ENCODE assay signal across 9 mouse cellular contexts in the genomic region with DNA sequence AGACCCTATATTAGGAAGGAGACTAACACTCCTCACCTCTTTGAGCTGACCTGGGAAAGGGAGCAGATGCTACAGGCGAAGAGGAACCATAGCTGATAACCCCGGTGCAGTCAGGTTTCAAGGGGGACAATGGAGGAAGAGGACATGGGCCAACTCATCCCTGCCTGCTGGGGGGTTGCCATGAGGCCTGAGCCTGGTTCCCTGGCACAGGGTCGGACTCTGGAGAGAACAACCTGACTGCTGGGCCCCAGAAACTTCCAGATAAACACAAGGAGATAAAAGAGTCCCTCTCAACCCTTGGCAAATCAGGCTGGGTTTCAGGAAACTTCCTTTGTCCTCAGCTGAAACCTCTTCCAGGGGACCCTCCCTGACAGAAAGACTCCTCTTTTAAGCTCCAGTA. TPM values are rescaled to one million over a fixed set of nuclear protein-coding genes. Genes with fewer than 3 reads are reported as not detected.
DNase-seq lines count a peak whose midpoint lies in the region; TF ChIP-seq lines count a peak whose summit lies in the region.
"Had no signal": no experiment of that assay in that cellular context is flagged by ENCODE, and none has a peak within 500 bp of the region (broad histone marks: within the 10 kb centered on the region; RNA-seq: fewer than 3 reads in every experiment).

No protein-coding gene starts in this region.

- WGBS in limb, embryonic 10.5 days = 88% methylated on average over 3 of the region's 3 CpGs

- no peak overlapping the region for H3K4me3 ChIP-seq in left cerebral cortex, adult 2 months
- H3K4me3 ChIP-seq in cortical plate, adult 2 months (ENCODE audit: insufficient read depth, low read length) = no peak overlapping the region
- H3K4me3 ChIP-seq in limb, embryonic 10.5 days = no peak overlapping the region

- peak overlapping the region; percentile 64 for H3K27ac ChIP-seq in left cerebral cortex, adult 2 months
- 0 out of 2 replicates have a peak overlapping the region, but pooled peaks have one; percentile 7 for H3K27ac ChIP-seq in cortical plate, adult 2 months (ENCODE audit: insufficient read depth, low read length)
- H3K27ac ChIP-seq in limb, embryonic 10.5 days = peak overlapping the region; percentile 71

- peaks cover 5% of the 10 kb centered on the region for H3K27me3 ChIP-seq in limb, embryonic 10.5 days (ENCODE audit: low read depth, poor library complexity, severe bottlenecking)

- TF ChIP-seq CTCF in left cerebral cortex, adult 2 months (IDR thresholded peaks at IDR 0.05) = no peak
- no peak for TF ChIP-seq CTCF in cortical plate, adult 2 months (IDR thresholded peaks at IDR 0.05; ENCODE audit: extremely low read depth, insufficient read depth, low read length)

- peak; percentile 94 for DNase-seq in heart, adult 11 months
- DNase-seq in heart, postnatal 25 days (ENCODE audit: low spot score) = no peak
- DNase-seq in left cerebral cortex, adult 2 months (ENCODE audit: extremely low spot score in 1 of 2, low spot score in 2 of 2) = no peak
- no peak for DNase-seq in left cerebral cortex, adult 18-20 months (ENCODE audit: low spot score in 2 of 2)
- DNase-seq in limb, embryonic 10.5 days (ENCODE audit: low spot score) = no peak
- DNase-seq in yolk sac, embryonic 10.5 days (ENCODE audit: low spot score) = no peak
- no peak for DNase-seq in testis, postnatal 14 days (ENCODE audit: low spot score)
- DNase-seq: midbrain, embryonic 14.5 days had no signal

- intact Hi-C loops in heart, postnatal 25 days (cut with DNase I) = no loop called here
- intact Hi-C loops in left cerebral cortex, adult 2 months (cut with DNase I) = no loop called here

- peaks cover 7% of the 10 kb centered on the region; the same call in 1 of the 2 replicates for H3K4me1 ChIP-seq in cortical plate, adult 2 months (ENCODE audit: control insufficient read depth, insufficient read depth, low read length)
- peaks cover 67% of the 10 kb centered on the region for H3K4me1 ChIP-seq in limb, embryonic 10.5 days

- no peaks in the 10 kb centered on the region for H3K36me3 ChIP-seq in limb, embryonic 10.5 days

- no peaks in the 10 kb centered on the region for H3K9me3 ChIP-seq in limb, embryonic 10.5 days (replicated peaks)

- TF ChIP-seq POLR2A in cortical plate, adult 2 months (IDR thresholded peaks at IDR 0.05; ENCODE audit: extremely low read depth, insufficient read depth, low read length) = no peak

RNA-seq across cellular contexts. Expression of a gene that starts 7.4 kb away (rescaled TPM):
- 10 to 100 TPM; 50.3 to 58.2 TPM for total RNA-seq in heart, postnatal 25 days (2021)
- total RNA-seq in left cerebral cortex, adult 2 months (2021) = 10 to 100 TPM in 1 of 2 experiments, 1 to 10 TPM in 1; 9.5 to 11.2 TPM
- 10 to 100 TPM in 1 of 2 experiments, 1 to 10 TPM in 1; 8.2 to 11.2 TPM for total RNA-seq in left cerebral cortex, adult 18-20 months (2021)
- polyA plus RNA-seq in cortical plate, adult 2 months (2012; rRNA removed) = 6.0 and 6.2 TPM in 2 replicates
- polyA plus RNA-seq in limb, embryonic 10.5 days (2016; fragmentation: Nextera tagmentation; extraction: Ambion mirVana) = 18.1 and 18.2 TPM in 2 replicates

RNA-seq across cellular contexts. Expression of a gene that starts 38.9 kb away (rescaled TPM):
- 100 to 1,000 TPM; 471 to 515 TPM for total RNA-seq in heart, postnatal 25 days (2021)
- total RNA-seq in left cerebral cortex, adult 2 months (2021) = 100 to 1,000 TPM; 682 to 702 TPM
- 100 to 1,000 TPM; 728 to 804 TPM for total RNA-seq in left cerebral cortex, adult 18-20 months (2021)
- 2,462 and 2,522 TPM in 2 replicates for polyA plus RNA-seq in cortical plate, adult 2 months (2012; rRNA removed)
- polyA plus RNA-seq in limb, embryonic 10.5 days (2016; fragmentation: Nextera tagmentation; extraction: Ambion mirVana) = 530 and 637 TPM in 2 replicates

RNA-seq across cellular contexts. Expression of a gene that starts 47.0 kb away (rescaled TPM):
- total RNA-seq in heart, postnatal 25 days (2021) = 10 to 100 TPM; 73.1 to 83.5 TPM
- 100 to 1,000 TPM in 1 of 2 experiments, 10 to 100 TPM in 1; 96.4 to 101 TPM for total RNA-seq in left cerebral cortex, adult 2 months (2021)
- total RNA-seq in left cerebral cortex, adult 18-20 months (2021) = 100 to 1,000 TPM; 106 to 111 TPM
- polyA plus RNA-seq in cortical plate, adult 2 months (2012; rRNA removed) = 89.8 and 92.1 TPM in 2 replicates
- polyA plus RNA-seq in limb, embryonic 10.5 days (2016; fragmentation: Nextera tagmentation; extraction: Ambion mirVana) = 264 and 295 TPM in 2 replicates

RNA-seq across cellular contexts. Expression of a gene that starts 55.1 kb away (rescaled TPM):
- total RNA-seq in heart, postnatal 25 days (2021) = 10 to 100 TPM; 13.0 to 13.8 TPM
- 10 to 100 TPM; 26.0 to 29.0 TPM for total RNA-seq in left cerebral cortex, adult 2 months (2021)
- 10 to 100 TPM; 30.5 to 33.7 TPM for total RNA-seq in left cerebral cortex, adult 18-20 months (2021)
- polyA plus RNA-seq in cortical plate, adult 2 months (2012; rRNA removed) = 35.7 and 40.0 TPM in 2 replicates
- 14.6 and 16.4 TPM in 2 replicates for polyA plus RNA-seq in limb, embryonic 10.5 days (2016; fragmentation: Nextera tagmentation; extraction: Ambion mirVana)

Comparison
In these comparisons a context has a peak if more than half of its experiments do, and no peak if none do; other contexts are left out.
1. H3K27ac ChIP-seq: peak in every context shown above with its lines; median percentile 71 in limb, embryonic 10.5 days; 64 in left cerebral cortex, adult 2 months; 7 in cortical plate, adult 2 months.
2. RNA of a gene that starts 7.4 kb away (total RNA-seq): 50.3 to 58.2 TPM in heart, postnatal 25 days; 9.5 to 11.2 TPM in left cerebral cortex, adult 2 months and 8.2 to 11.2 TPM in left cerebral cortex, adult 18-20 months; every median in the first group is over 4 times any median in the second.